Mouse (Mus musculus) kidney, embryonic 16.5 days (tissue): ENCODE results near the gene Cltb. TPM values are rescaled to one million over a fixed set of nuclear protein-coding genes. Genes with fewer than 3 reads are reported as not detected.
A peak's percentile ranks its signal among the peaks of the same experiment; 100 is the strongest.
"Not testable (repeated sequence)": the region's sequence is repeated elsewhere in the genome, so short reads cannot be mapped to it uniquely, and the experiment has no call there.

Source experiments
- ATAC-seq: fragments of 200-750 bp; cut with Nextera tagmentation; 2 replicates; pipeline ENCODE4 v1.8.0; 2017; ENCODE audit warnings: moderate TSS enrichment; ENCODE audit not compliant: low FRiP score, low TSS enrichment
- H3K27ac ChIP-seq: fragments of 300-500 bp; sonication (generic); 2 replicates; pipeline ENCODE4 v1.5.1; 2014; ENCODE audit warnings: low read length
- H3K27me3 ChIP-seq: fragments of 300-500 bp; sonication (generic); 2 replicates; pipeline ENCODE4 v1.6.1; 2014; ENCODE audit warnings: low read length, control low read depth, mixed read lengths; ENCODE audit not compliant: insufficient read depth
- H3K36me3 ChIP-seq: fragments of 300-500 bp; sonication (generic); 2 replicates; pipeline ENCODE4 v1.6.1; 2014; ENCODE audit warnings: low read length, control low read depth, mixed read lengths; ENCODE audit not compliant: insufficient read depth
- H3K4me1 ChIP-seq: fragments of 300-500 bp; sonication (generic); 2 replicates; pipeline ENCODE4 v1.6.1; 2014; ENCODE audit warnings: low read length, control low read depth, mixed read lengths; ENCODE audit not compliant: insufficient read depth
- H3K4me2 ChIP-seq: fragments of 300-500 bp; sonication (generic); replicated peaks from 2 replicates; pipeline ENCODE4 v1.6.1; 2014; ENCODE audit warnings: low read depth, low read length
- H3K4me3 ChIP-seq: fragments of 300-500 bp; sonication (generic); 2 replicates; pipeline ENCODE4 v1.5.1; 2014; ENCODE audit warnings: mild to moderate bottlenecking, low read length
- H3K9ac ChIP-seq: fragments of 300-500 bp; sonication (generic); replicated peaks from 2 replicates; pipeline ENCODE4 v1.6.1; 2014; ENCODE audit warnings: low read length
- H3K9me3 ChIP-seq: fragments of 300-500 bp; sonication (generic); 2 replicates; pipeline ENCODE4 v1.6.1; 2016; ENCODE audit warnings: low read length, control low read depth
- WGBS: fragments of 180-500 bp; shearing (Covaris S2); extraction: QIAGEN DNeasy Blood & Tissue Kit; methylation state at CpG from one replicate; pipeline ENCODE4 v1.1.7; 2014; 5-methylcytosine and 5-hydroxymethylcytosine counted together
- polyA plus RNA-seq: library from polyadenylated mRNA; unstranded; fragments of >200 nt; fragmentation: Nextera tagmentation; extraction: Ambion mirVana; gene quantifications from 2 replicates; pipeline ENCODE4 v1.2.1, GENCODE M21; 2015

Gene Cltb
- polyA plus RNA-seq, 1 experiment from 2014 or later, result 45.2 TPM

GRCm38 (mm10) chr13:54616307-54616706 is 5.2 kb upstream of the Cltb start:
- Histone ChIP-seq H3K4me1 (peaks cover 7% of the 10 kb centered on the region), H3K4me3 (no peak overlapping the region), H3K9me3 (no peaks in the 10 kb centered on the region), H3K9ac (no peak overlapping the region), H3K27ac (no peak overlapping the region), H3K4me2 (no peak overlapping the region), H3K36me3 (no peaks in the 10 kb centered on the region), H3K27me3 (no peaks in the 10 kb centered on the region)
- no peak for ATAC-seq
- WGBS, result 78% methylated on average over 8 of the region's 8 CpGs

GRCm38 (mm10) chr13:54613141-54613540 is 2.0 kb upstream of the Cltb start:
- not testable (repeated sequence) for H3K4me2 ChIP-seq, ATAC-seq, H3K27ac ChIP-seq, H3K9me3 ChIP-seq, H3K36me3 ChIP-seq, H3K9ac ChIP-seq, H3K4me3 ChIP-seq, H3K27me3 ChIP-seq
- peaks cover 21% of the 10 kb centered on the region for H3K4me1 ChIP-seq
- 86% methylated on average over 8 of the region's 8 CpGs for WGBS

GRCm38 (mm10) chr13:54610613-54610971 is 552 bp downstream of the Cltb start:
- Histone ChIP-seq H3K4me1 (peaks cover 21% of the 10 kb centered on the region), H3K9me3 (no peaks in the 10 kb centered on the region), H3K4me3 (peak overlapping the region; percentile 74), H3K9ac (peak overlapping the region; percentile 80), H3K4me2 (peak overlapping the region; percentile 84), H3K27me3 (no peaks in the 10 kb centered on the region), H3K27ac (0 out of 2 replicates have a peak overlapping the region, but pooled peaks have one; percentile 63), H3K36me3 (0 out of 2 replicates have a peak, but pooled peaks cover 3% of the 10 kb centered on the region)
- ATAC-seq, result no peak
- 11% methylated on average over 13 of the region's 13 CpGs for WGBS

- no peaks in the 10 kb centered on the region for H3K27me3 ChIP-seq
- H3K27ac ChIP-seq, result no peak overlapping the region
- H3K4me2 ChIP-seq, result no peak overlapping the region
- H3K9me3 ChIP-seq, result no peaks in the 10 kb centered on the region
- peaks cover 21% of the 10 kb centered on the region for H3K4me1 ChIP-seq
- WGBS, result 41% methylated on average over 1 of the region's 1 CpGs
- no peak overlapping the region for H3K9ac ChIP-seq
- no peak for ATAC-seq
- no peak overlapping the region for H3K4me3 ChIP-seq
- peaks cover 10% of the 10 kb centered on the region; the same call in 1 of the 2 replicates for H3K36me3 ChIP-seq
These were observed 1.8 kb downstream of the Cltb start for GRCm38 (mm10) chr13:54609301-54609700.

- Histone ChIP-seq H3K36me3 (peaks cover 14% of the 10 kb centered on the region; the same call in 1 of the 2 replicates), H3K9ac (no peak overlapping the region), H3K4me1 (peaks cover 21% of the 10 kb centered on the region), H3K27me3 (no peaks in the 10 kb centered on the region), H3K9me3 (no peaks in the 10 kb centered on the region), H3K4me2 (no peak overlapping the region), H3K27ac (no peak overlapping the region), H3K4me3 (no peak overlapping the region)
- WGBS, result 50% methylated on average over 8 of the region's 8 CpGs
- ATAC-seq, result no peak
These were observed 2.5 kb downstream of the Cltb start for GRCm38 (mm10) chr13:54608666-54609065.

- Histone ChIP-seq H3K36me3 (peaks cover 14% of the 10 kb centered on the region; the same call in 1 of the 2 replicates), H3K4me2 (no peak overlapping the region), H3K4me1 (peaks cover 21% of the 10 kb centered on the region), H3K27ac (no peak overlapping the region), H3K9ac (no peak overlapping the region), H3K27me3 (no peaks in the 10 kb centered on the region), H3K9me3 (no peaks in the 10 kb centered on the region), H3K4me3 (no peak overlapping the region)
- ATAC-seq, result no peak
- WGBS, result 71% methylated on average over 3 of the region's 3 CpGs
These were observed 3.1 kb downstream of the Cltb start for GRCm38 (mm10) chr13:54608002-54608401.

GRCm38 (mm10) chr13:54607204-54607603 is 3.9 kb downstream of the Cltb start:
- no peak for ATAC-seq
- H3K9me3 ChIP-seq, result no peaks in the 10 kb centered on the region
- 68% methylated on average over 5 of the region's 5 CpGs for WGBS
- no peak overlapping the region for H3K27ac ChIP-seq
- H3K4me3 ChIP-seq, result no peak overlapping the region
- peaks cover 21% of the 10 kb centered on the region for H3K4me1 ChIP-seq
- peaks cover 14% of the 10 kb centered on the region; the same call in 1 of the 2 replicates for H3K36me3 ChIP-seq
- H3K4me2 ChIP-seq, result no peak overlapping the region
- H3K9ac ChIP-seq, result no peak overlapping the region
- H3K27me3 ChIP-seq, result no peaks in the 10 kb centered on the region

- no peak for ATAC-seq
- peaks cover 14% of the 10 kb centered on the region for H3K4me1 ChIP-seq
- H3K4me2 ChIP-seq, result no peak overlapping the region
- no peaks in the 10 kb centered on the region for H3K27me3 ChIP-seq
- peaks cover 17% of the 10 kb centered on the region; the same call in 1 of the 2 replicates for H3K36me3 ChIP-seq
- H3K4me3 ChIP-seq, result no peak overlapping the region
- H3K9me3 ChIP-seq, result no peaks in the 10 kb centered on the region
- no peak overlapping the region for H3K27ac ChIP-seq
- H3K9ac ChIP-seq, result no peak overlapping the region
- 74% methylated on average over 5 of the region's 5 CpGs for whole genome bisulfite sequencing
These were observed 5.7 kb downstream of the Cltb start for GRCm38 (mm10) chr13:54605426-54605825.

- Histone ChIP-seq H3K27me3 (no peaks in the 10 kb centered on the region), H3K9me3 (no peaks in the 10 kb centered on the region), H3K4me2 (no peak overlapping the region), H3K27ac (no peak overlapping the region), H3K4me1 (peaks cover 5% of the 10 kb centered on the region), H3K4me3 (no peak overlapping the region), H3K36me3 (peaks cover 21% of the 10 kb centered on the region; the same call in 1 of the 2 replicates), H3K9ac (no peak overlapping the region)
- WGBS, result 71% methylated on average over 4 of the region's 4 CpGs
- ATAC-seq, result no peak
These were observed 6.9 kb downstream of the Cltb start for GRCm38 (mm10) chr13:54604221-54604620.

- Histone ChIP-seq H3K27me3 (no peaks in the 10 kb centered on the region), H3K36me3 (peaks cover 24% of the 10 kb centered on the region; the same call in 1 of the 2 replicates), H3K27ac (no peak overlapping the region), H3K9ac (no peak overlapping the region), H3K4me3 (no peak overlapping the region), H3K4me2 (no peak overlapping the region), H3K9me3 (no peaks in the 10 kb centered on the region), H3K4me1 (no peaks in the 10 kb centered on the region)
- ATAC-seq, result no peak
These were observed 7.6 kb downstream of the Cltb start for GRCm38 (mm10) chr13:54603501-54603900.
